Mouse (Mus musculus): ENCODE data around the gene Grik5. TPM values are rescaled to one million over a fixed set of nuclear protein-coding genes. Genes with fewer than 3 reads are reported as not detected.

The Grik5 gene
- polyA plus RNA-seq, 1 experiment from 2014 or later: 12.8 TPM

Small RNA genes lying within 50 kb of the gene (microRNA-seq; reads per million reads assigned to microRNA genes)
- gene Mir6537 (not detected), gene Mir7046 (not detected), gene Mir7047 (not detected)

Other genes with a start within 250 kb of the Grik5 start
- gene Gm9844, start 210.1 kb downstream of the Grik5 start, polyA plus RNA-seq (2015; fragmentation: Nextera tagmentation; extraction: Ambion mirVana): 29.8 and 31.0 TPM in 2 replicates
- gene Lypd4, start 202.4 kb downstream of the Grik5 start, polyA plus RNA-seq (2015; fragmentation: Nextera tagmentation; extraction: Ambion mirVana): not detected in 2 replicates
- gene Dmrtc2, start 202.3 kb downstream of the Grik5 start, polyA plus RNA-seq (2015; fragmentation: Nextera tagmentation; extraction: Ambion mirVana): 0.10 and 0.13 TPM in 2 replicates
- gene Rps19, start 188.0 kb downstream of the Grik5 start, polyA plus RNA-seq (2015; fragmentation: Nextera tagmentation; extraction: Ambion mirVana): 1,732 and 1,934 TPM in 2 replicates
- gene Cd79a, start 175.0 kb downstream of the Grik5 start, polyA plus RNA-seq (2015; fragmentation: Nextera tagmentation; extraction: Ambion mirVana): 0.18 TPM in 1 of 2 replicates, not detected in the other
- gene Arhgef1, start 169.4 kb downstream of the Grik5 start, polyA plus RNA-seq (2015; fragmentation: Nextera tagmentation; extraction: Ambion mirVana): 54.2 and 54.9 TPM in 2 replicates
- gene Gm4881, start 127.9 kb downstream of the Grik5 start, polyA plus RNA-seq (2015; fragmentation: Nextera tagmentation; extraction: Ambion mirVana): 0.43 and 1.0 TPM in 2 replicates
- 128 and 138 TPM in 2 replicates for gene Rabac1, start 99.6 kb downstream of the Grik5 start, polyA plus RNA-seq (2015; fragmentation: Nextera tagmentation; extraction: Ambion mirVana)
- 95.0 and 107 TPM in 2 replicates for gene Atp1a3, start 66.4 kb downstream of the Grik5 start, polyA plus RNA-seq (2015; fragmentation: Nextera tagmentation; extraction: Ambion mirVana)
- gene Zfp574, start 221 bp upstream of the Grik5 start, polyA plus RNA-seq (2015; fragmentation: Nextera tagmentation; extraction: Ambion mirVana): 33.5 and 38.1 TPM in 2 replicates
- 21.9 and 22.2 TPM in 2 replicates for gene Pou2f2, start 107.4 kb upstream of the Grik5 start, polyA plus RNA-seq (2015; fragmentation: Nextera tagmentation; extraction: Ambion mirVana)
- 11.0 and 12.5 TPM in 2 replicates for gene Dedd2, start 148.3 kb upstream of the Grik5 start, polyA plus RNA-seq (2015; fragmentation: Nextera tagmentation; extraction: Ambion mirVana)
- gene Zfp526, start 149.1 kb upstream of the Grik5 start, polyA plus RNA-seq (2015; fragmentation: Nextera tagmentation; extraction: Ambion mirVana): 2.0 and 2.1 TPM in 2 replicates
- gene Gsk3a, start 165.5 kb upstream of the Grik5 start, polyA plus RNA-seq (2015; fragmentation: Nextera tagmentation; extraction: Ambion mirVana): 11.2 and 12.9 TPM in 2 replicates
- gene Erf, start 178.4 kb upstream of the Grik5 start, polyA plus RNA-seq (2015; fragmentation: Nextera tagmentation; extraction: Ambion mirVana): 5.5 and 5.8 TPM in 2 replicates
- gene Cic, start 195.4 kb upstream of the Grik5 start, polyA plus RNA-seq (2015; fragmentation: Nextera tagmentation; extraction: Ambion mirVana): 45.9 and 47.0 TPM in 2 replicates
- 513 and 525 TPM in 2 replicates for gene Pafah1b3, start 225.6 kb upstream of the Grik5 start, polyA plus RNA-seq (2015; fragmentation: Nextera tagmentation; extraction: Ambion mirVana)
- gene Prr19, start 229.1 kb upstream of the Grik5 start, polyA plus RNA-seq (2015; fragmentation: Nextera tagmentation; extraction: Ambion mirVana): 0.93 and 1.6 TPM in 2 replicates
- 14.1 and 16.4 TPM in 2 replicates for gene Tmem145, start 233.8 kb upstream of the Grik5 start, polyA plus RNA-seq (2015; fragmentation: Nextera tagmentation; extraction: Ambion mirVana)
- 14.2 and 16.6 TPM in 2 replicates for gene Megf8, start 244.8 kb upstream of the Grik5 start, polyA plus RNA-seq (2015; fragmentation: Nextera tagmentation; extraction: Ambion mirVana)

Data from forebrain, embryonic 13.5 days (tissue).